Mouse (Mus musculus): ENCODE data around the gene Aldh2. TPM values are rescaled to one million over a fixed set of nuclear protein-coding genes. Genes with fewer than 3 reads are reported as not detected.
"Not testable (repeated sequence)": the region's sequence is repeated elsewhere in the genome, so short reads cannot be mapped to it uniquely, and the experiment has no call there.

Gene Aldh2
- polyA plus RNA-seq, 1 experiment: 205 TPM

GRCm38 (mm10) chr5:121564468-121564895 lies 29.1 kb downstream of the Aldh2 start:
- DNase-seq (ENCODE audit: extremely low spot score in 1 of 2, low spot score in 1 of 2): peak; percentile 44 to 92

GRCm38 (mm10) chr5:121562436-121562835 lies 31.2 kb downstream of the Aldh2 start:
- DNase-seq (ENCODE audit: extremely low spot score in 1 of 2, low spot score in 1 of 2): no peak

GRCm38 (mm10) chr5:121549196-121549595 lies 44.4 kb downstream of the Aldh2 start:
- no peak for DNase-seq (ENCODE audit: extremely low spot score in 1 of 2, low spot score in 1 of 2)

GRCm38 (mm10) chr5:121547084-121547483 lies 46.5 kb downstream of the Aldh2 start:
- DNase-seq (ENCODE audit: extremely low spot score in 1 of 2, low spot score in 1 of 2): no peak

- peak in 1 of 2 experiments; percentile 65 for DNase-seq (ENCODE audit: extremely low spot score in 1 of 2, low spot score in 1 of 2)
Observed at GRCm38 (mm10) chr5:121546530-121546895, 47.1 kb downstream of the Aldh2 start.

GRCm38 (mm10) chr5:121545793-121546529 lies 47.7 kb downstream of the Aldh2 start, which contains the start of gene Mapkapk5:
TSS of gene Mapkapk5 (minus strand) at chr5:121545905.
- peak; percentile 90 to 98 for DNase-seq (ENCODE audit: extremely low spot score in 1 of 2, low spot score in 1 of 2)

GRCm38 (mm10) chr5:121544910-121545792 lies 48.5 kb downstream of the Aldh2 start, which contains the start of the genes Adam1a and Gm42878:
TSS of gene Adam1a (minus strand) at chr5:121545482.
TSS of gene Gm42878 (minus strand) at chr5:121545482.
- DNase-seq (ENCODE audit: extremely low spot score in 1 of 2, low spot score in 1 of 2): no peak

GRCm38 (mm10) chr5:121543370-121543769 lies 50.3 kb downstream of the Aldh2 start:
- DNase-seq (ENCODE audit: extremely low spot score in 1 of 2, low spot score in 1 of 2): no peak

GRCm38 (mm10) chr5:121541235-121541634 lies 52.4 kb downstream of the Aldh2 start:
- no peak for DNase-seq (ENCODE audit: extremely low spot score in 1 of 2, low spot score in 1 of 2)

GRCm38 (mm10) chr5:121540066-121540465 lies 53.6 kb downstream of the Aldh2 start:
- DNase-seq (ENCODE audit: extremely low spot score in 1 of 2, low spot score in 1 of 2): no peak

- no peak for DNase-seq (ENCODE audit: extremely low spot score in 1 of 2, low spot score in 1 of 2)
Observed at GRCm38 (mm10) chr5:121537588-121537987, 56.0 kb downstream of the Aldh2 start.

GRCm38 (mm10) chr5:121536921-121537555 lies 56.6 kb downstream of the Aldh2 start:
- DNase-seq (ENCODE audit: extremely low spot score in 1 of 2, low spot score in 1 of 2): no peak

GRCm38 (mm10) chr5:121535116-121535515 lies 58.5 kb downstream of the Aldh2 start:
- no peak for DNase-seq (ENCODE audit: extremely low spot score in 1 of 2, low spot score in 1 of 2)

- peak in 1 of 2 experiments; percentile 24 for DNase-seq (ENCODE audit: extremely low spot score in 1 of 2, low spot score in 1 of 2)
Observed at GRCm38 (mm10) chr5:121534521-121534920, 59.1 kb downstream of the Aldh2 start.

GRCm38 (mm10) chr5:121526961-121527360 lies 66.7 kb downstream of the Aldh2 start:
- DNase-seq (ENCODE audit: extremely low spot score in 1 of 2, low spot score in 1 of 2): no peak

GRCm38 (mm10) chr5:121526526-121526925 lies 67.1 kb downstream of the Aldh2 start:
- DNase-seq (ENCODE audit: extremely low spot score in 1 of 2, low spot score in 1 of 2): no peak

GRCm38 (mm10) chr5:121525774-121526450 lies 67.7 kb downstream of the Aldh2 start:
- no peak for DNase-seq (ENCODE audit: extremely low spot score in 1 of 2, low spot score in 1 of 2)

- not testable (repeated sequence) for DNase-seq (ENCODE audit: extremely low spot score in 1 of 2, low spot score in 1 of 2)
Observed at GRCm38 (mm10) chr5:121519758-121520157, 73.9 kb downstream of the Aldh2 start.

GRCm38 (mm10) chr5:121518983-121519382 lies 74.6 kb downstream of the Aldh2 start:
- DNase-seq (ENCODE audit: extremely low spot score in 1 of 2, low spot score in 1 of 2): no peak
